Mouse (Mus musculus): ENCODE measurements around the gene Vps13d.
A peak's percentile ranks its signal among the peaks of the same experiment; 100 is the strongest.
"Not testable (repeated sequence)": the region's sequence is repeated elsewhere in the genome, so short reads cannot be mapped to it uniquely, and the experiment has no call there.

Gene Vps13d

DNA sequence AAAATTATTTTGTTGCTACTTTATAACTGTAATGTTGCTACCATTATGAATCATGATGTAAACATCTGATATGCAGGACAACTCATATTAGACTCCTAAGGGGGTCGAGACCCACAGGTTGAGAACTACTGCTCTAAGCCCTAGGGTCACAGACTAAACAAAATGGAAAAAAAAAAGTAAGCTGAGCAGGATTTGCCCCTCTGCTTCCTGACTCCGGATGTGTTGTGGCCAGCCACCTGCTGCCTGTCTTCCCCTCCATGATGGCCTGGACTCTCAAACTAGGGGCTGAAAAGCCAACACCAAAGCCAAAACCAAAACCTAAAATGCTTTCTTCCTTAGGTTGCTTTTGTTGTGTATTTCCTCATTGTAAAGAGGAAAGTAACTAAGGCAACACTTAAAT is 16.3 kb upstream of the Vps13d start:
- DNase-seq (ENCODE audit: low spot score in 2 of 2) = no peak

DNA sequence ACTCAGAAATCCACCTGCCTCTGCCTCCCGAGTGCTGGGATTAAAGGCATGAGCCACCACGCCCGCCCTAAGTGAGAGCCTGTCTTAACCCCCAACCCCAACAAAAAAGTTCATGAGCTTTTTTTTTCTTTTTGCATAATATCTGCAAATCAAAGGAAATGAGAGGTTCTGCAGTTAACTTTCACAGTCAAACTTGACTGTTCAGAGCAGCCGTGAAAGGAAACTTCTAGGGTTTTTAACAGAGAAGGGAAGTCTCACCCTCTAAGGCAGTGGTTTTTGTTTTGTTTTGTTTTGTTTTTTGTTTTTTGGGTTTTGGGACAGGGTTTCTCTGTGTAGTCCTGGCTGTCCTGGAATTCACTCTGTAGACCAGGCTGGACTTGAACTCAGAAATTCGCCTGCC is 15.8 kb upstream of the Vps13d start:
- DNase-seq (ENCODE audit: low spot score in 2 of 2) = no peak

DNA sequence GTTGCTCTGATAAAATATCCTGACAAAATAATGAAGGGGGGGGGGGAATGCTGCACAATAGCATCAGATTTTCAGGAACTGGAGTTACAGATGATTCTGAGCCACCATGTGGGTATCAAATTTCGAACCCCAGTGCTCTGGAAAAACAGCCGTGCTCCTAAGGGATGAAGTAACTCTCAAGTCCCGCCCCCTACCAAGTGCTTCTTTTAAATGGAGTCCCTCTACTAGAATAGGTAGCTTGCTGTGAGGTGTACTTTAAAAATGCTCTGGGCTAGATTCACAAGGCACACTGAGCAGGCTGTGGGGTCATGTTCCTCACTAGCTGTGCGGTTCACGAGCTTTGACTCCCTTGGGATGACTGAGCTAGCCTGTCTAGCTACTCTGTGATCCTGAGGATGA is 14.9 kb upstream of the Vps13d start:
- no peak for DNase-seq (ENCODE audit: low spot score in 2 of 2)

DNA sequence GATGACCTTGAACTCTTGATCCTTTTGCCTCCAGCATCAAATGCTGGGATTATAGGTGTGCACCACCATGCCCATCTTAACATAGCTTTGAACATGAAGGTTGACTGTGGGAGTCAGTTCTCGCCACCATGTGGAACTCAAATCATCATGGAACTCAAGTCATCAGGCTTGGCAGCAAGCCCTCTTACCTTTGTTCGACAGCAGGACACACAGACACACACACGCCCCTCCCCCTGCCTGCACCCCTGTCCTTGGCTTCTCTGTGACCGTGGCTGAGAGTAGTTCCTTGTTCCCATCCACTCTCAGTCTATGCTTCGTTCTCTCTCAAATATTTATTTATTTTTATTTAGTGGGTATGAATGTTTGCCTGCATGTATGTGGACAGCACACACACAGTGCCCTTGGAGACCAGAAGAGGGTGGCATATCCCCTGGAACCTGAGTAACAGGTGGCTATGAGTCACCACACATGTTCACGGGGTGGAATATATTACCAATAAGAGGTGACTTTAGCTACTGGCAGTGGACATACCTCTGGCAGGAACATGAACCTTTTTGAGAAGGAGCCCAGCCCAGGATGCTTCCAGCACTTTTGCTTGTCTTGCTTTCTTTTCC is 14.4 kb upstream of the Vps13d start:
- DNase-seq (ENCODE audit: low spot score in 2 of 2) = no peak

DNA sequence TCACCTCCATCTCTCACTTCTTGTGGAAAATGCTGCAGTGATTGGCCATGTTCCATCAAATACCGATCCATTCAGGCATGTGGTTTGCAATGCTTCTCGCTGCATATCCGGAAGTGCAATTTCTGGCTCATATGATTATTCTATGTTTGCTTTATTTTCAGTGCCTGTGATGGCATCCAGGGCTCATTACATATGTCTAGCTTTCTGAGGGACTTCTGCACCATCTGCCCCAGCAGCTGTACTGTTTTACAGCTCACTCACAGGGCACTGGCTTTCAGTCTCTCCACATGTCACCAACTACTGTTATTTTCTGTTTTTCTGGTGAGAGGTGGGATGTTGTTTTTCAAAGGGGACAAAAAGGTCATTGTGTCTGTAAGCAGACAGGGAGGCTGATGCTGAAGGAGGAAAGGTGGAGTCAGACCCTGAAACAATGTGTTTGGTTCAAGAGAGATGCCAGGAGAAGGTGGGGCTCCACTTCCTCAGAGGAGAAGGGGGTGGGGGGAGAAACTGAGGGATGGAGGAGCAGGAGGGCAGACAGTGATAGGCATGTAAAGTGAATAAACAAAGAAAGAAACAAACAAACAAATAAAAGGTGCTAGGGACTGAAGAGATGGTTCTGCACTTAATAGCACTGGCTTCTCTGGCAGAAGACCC is 13.0 kb upstream of the Vps13d start:
- no peak for DNase-seq (ENCODE audit: low spot score in 2 of 2)

DNA sequence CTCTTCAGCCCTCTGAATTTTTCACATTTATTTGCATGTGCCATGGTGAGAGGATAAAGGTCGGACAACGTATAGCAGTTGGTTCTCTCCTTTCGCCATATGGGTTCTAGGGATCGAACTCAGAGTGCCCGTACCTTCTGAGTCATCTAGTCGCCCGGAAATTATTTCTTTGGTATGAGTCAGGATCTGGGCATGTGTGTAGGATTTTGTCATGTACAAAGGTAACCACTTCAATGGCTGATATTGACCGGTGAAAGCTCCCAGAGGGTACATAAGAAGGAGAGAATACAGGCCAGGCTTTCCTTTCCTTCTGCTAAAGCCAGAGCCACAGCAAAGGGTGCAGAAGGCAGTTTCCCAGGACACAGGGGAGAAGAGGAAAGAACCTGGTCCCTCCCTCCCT is 10.0 kb upstream of the Vps13d start:
- DNase-seq (ENCODE audit: low spot score in 2 of 2) = no peak

DNA sequence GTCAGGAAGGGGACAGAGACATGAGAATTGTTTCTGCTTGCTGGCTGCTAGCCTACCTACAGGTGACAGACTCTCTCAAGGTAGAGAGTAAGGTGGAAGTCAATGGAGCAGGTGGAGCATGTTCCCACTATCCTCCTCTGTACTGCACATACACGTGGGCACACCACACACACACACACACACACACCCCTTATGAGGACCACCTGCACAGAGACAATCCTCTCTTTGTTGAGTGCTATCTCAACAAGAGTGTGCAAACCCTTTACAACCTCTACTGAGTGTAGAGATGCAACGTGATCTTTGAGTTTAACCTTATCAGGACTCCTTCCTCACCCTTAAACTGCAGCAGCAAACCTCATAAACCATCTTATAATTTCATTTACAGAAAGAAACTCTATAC is 8.5 kb upstream of the Vps13d start:
- DNase-seq (ENCODE audit: low spot score in 2 of 2) = no peak

DNA sequence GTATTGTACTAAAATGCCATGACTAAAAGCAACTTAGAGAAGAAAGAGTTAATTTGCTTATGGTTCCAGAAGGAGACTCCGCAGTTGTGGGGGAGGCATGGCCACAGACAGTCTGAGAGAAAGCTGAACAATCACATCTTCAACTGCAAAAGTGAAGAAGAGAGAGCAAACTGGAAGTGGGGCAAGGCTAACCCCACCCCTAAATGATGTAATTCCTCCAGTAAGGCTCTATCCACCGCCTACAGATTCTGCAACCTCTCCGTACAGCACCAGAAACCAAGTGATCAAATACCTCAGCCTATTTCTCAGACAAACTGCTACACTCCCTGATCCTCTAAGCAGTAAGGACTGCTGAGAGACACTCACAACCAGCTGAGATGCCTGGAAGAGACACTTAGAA is 6.6 kb upstream of the Vps13d start:
- no peak for DNase-seq (ENCODE audit: low spot score in 2 of 2)

DNA sequence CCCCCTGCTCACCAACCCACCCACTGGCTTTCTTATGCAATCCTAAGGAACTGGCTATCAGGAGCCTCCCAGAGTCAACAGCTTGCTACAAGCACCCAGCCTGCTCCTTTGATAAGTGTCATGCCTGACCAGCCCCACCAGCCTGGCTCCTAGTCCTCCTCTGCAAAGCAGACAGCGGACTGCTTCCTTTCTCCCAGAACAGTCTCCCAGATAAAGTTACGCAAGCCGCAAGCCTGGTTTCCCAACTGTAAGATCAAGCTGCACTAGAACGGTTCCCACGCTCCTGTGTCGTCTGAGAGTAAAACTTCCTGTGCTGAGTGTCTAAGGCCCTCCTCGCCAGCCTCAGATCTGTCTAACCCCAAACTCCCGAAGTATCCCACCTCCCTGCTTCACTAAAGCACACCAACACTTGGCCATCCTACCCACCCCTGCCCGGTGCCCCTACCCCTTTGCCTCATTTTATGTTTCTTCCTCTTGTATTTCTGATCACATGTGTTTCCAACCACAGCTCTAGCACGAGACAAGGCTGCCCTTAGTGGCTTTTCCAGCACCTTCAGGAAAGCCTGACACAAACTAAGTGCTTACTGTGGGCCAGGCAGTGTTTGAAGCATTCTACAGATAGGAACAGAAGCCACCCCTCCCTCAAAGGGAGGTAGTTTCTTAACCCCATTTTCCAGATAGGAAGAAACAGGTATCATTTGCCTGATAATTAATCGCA is 5.3 kb upstream of the Vps13d start:
- DNase-seq (ENCODE audit: low spot score in 2 of 2) = no peak

DNA sequence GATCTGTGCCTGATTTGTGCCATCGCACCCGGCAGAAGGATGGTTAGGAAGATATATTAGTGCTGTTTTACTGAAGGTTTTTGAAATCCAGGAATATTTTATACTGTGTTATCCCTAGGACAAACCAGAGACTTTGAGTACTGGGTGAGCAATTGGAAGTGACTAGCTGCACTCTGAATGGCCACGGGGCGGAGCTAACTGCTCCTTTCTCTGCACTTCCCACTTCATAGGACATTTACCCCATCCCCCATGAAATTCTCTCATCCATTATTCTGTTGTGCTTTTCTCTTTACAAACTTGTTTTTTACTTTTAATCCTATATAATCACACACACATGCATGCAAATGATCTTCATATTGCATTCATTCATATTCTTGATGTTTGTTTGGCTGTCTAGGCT is 1.8 kb upstream of the Vps13d start:
- DNase-seq (ENCODE audit: low spot score in 2 of 2) = no peak

DNA sequence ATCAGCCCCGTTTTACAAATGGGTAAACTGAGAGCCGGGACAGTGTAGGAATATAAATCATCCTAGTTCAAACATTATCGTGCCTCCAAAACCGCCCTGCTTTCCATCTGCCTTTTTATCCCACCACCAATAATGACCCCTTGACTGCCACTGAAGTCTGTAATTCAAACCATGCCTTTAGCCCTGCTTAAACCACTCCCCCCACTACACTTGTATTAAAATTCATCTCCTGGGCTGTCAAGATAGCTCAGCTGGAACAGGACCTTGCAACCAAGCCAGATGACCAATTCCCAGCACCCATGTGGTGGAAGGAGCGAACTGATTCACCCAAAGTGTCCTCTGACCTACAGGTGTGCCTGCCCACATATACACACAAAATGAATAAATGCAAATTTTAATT is 367 bp upstream of the Vps13d start:
- DNase-seq (ENCODE audit: low spot score in 2 of 2) = no peak

DNA sequence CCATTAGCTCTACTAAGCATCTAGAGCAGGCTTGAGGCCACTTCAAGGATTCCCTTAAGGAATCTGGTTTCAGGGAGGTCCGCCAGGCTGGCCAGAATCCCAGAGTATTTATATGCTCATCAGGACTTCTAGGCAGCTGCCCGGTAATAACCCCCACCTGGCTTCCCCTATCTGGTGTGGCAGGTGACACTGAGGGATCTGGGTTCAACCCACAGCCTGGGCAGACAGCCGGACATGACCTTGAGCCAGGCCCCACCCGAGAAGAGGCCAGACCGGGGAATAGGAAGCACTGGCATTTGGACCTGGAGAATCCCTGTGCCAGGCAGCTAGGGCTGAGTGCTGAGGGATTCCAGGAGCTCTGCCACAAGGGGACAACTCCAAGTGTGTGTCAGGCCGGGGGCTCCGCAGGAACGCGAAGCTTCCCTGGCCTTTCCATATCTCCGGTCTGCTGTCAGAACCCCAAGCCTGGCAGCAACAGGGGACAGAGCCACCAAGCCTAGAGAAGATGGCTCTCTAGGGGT is 754 bp downstream of the Vps13d start:
- peak in 1 of 2 experiments; percentile 64 for DNase-seq (ENCODE audit: low spot score in 2 of 2)

DNA sequence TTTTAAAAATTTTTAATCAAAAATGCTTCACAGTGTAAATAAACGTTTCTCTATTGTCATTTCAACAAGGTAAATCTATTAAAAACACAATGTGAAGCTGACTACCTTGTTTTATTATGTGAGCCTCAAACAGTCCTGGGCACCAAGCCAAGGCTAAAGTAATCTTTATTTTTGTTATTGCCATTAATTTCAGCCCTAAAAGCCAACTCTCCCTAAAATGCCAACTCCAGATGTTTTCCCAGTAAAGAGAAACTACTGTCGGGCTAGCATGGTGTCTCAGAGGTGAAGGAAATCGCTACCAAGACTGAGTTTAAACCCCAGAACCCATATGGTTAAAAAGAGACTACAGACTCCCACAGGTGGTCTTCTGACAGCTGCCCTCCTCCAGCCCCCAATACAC is 1.4 kb downstream of the Vps13d start:
- DNase-seq (ENCODE audit: low spot score in 2 of 2) = no peak

DNA sequence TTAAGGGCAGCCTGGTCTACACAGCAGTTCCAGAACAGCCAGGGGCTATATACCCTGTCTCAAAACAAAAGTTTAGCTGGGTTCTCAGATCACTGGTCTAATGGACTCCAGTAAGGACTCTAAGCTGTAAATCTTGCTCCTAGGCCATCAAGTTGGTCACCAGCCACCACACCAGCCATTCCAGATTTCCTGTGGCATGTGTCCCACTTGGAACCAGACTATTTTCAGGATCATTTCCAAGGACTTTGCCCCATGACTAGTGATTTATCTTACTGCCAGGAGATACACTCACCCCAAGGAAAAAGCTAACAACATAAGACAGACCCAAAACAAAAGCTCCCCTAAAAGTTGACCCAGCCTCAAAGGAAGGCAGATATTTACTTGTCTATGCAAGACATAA is 2.1 kb downstream of the Vps13d start:
- DNase-seq (ENCODE audit: low spot score in 2 of 2) = no peak

DNA sequence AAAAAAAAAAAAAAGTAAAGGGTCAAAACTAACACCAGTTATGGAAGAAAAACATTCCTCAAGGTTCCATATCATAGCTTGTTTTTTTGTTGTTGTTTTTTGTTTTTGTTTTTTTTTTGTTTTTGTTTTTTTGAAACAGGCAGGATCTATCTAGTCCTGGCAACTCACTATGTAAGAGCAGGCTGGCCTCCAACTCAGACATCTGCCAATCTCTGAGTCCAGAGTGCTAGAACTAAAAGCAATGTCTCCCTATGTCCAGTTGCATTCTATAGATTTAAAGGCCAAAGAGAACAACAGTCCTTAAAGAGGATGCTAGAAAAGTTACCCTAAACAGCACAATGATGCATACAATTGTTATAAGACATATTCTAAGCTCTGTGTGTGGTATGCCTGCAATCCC is 6.2 kb downstream of the Vps13d start:
- no peak for DNase-seq (ENCODE audit: low spot score in 2 of 2)

DNA sequence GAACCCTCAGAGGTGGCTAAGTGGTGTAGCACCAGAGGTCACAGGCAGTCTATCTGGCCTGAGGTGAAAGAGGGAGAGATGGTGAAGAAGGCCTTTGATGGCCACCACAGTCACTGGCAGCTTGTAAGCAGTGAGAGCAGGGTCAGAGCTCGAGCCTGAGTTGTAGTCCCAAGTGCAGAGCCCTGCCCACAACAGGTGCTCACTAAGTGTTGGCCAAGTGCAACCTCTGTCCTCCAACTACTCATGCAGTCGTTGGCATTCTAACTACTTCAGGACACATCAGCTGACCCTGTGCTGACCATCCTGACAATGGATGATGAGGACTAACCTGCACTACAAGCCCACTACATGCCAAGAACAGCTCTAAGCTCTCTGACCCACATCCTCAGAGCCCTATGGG is 7.2 kb downstream of the Vps13d start:
- DNase-seq (ENCODE audit: low spot score in 2 of 2) = no peak

DNA sequence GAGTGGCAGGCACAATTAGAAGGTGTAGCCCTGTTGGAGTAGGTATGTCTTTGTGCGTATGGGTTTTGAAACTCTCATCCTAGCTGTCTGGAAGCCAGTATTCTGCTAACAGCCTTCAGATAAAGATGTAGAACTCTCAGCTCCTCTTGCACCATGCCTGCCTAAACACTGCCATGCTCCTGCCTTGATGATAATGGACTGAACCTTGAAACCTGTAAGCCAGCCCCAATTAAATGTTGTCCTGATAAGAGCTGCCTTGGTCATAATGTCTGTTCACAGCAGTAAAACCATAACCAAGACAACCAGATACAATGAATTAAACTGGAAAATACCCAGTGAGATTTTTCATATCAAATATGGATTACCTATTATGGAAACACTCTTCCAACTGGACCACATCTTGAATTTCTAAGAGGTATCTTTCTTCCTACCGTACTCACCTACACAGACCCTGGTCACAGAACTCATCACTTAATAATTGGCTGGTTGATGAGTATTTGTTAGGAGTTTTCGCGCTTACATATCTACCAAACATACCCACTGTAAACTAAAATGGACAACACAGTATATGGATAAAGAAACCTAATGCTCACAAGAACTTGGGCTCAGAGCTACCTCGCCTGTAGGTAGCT is 15.8 kb downstream of the Vps13d start:
- DNase-seq (ENCODE audit: low spot score in 2 of 2) = no peak

DNA sequence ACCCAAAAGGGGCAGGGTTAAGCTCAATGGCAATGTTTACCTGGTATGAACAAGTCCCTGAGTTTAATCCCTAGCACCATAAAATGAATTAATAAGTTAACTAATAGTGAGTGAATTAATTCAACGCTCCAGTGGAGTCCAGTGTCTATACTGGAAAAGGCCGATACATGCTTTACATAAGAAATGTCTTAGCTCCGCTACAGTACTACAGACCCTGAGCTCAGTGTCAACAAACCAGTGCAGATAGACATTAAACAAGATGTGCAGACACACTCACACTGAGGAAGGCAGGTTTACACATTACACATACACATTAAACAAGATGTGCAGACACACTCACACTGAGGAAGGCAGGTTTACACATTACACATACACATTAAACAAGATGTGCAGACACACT is 29.3 kb downstream of the Vps13d start:
- not testable (repeated sequence) for DNase-seq (ENCODE audit: low spot score in 2 of 2)

DNA sequence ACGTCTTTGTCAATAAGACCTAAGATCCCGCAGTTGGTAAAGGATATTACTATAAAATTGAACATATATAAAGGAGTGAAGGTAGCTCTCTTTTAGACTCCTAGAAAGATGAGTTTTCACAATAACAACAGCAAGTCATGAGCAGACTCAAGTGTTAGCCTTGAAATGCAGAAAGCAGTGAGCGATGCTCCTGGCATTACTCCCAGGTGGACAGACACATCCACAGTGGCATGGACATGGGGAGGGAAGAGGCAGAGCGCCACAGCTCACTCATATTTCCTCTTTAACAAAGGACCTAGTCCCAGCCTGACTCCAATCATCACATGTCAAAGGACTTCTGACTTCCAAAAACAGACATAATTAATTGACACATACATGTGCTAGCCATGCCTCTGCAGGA is 30.7 kb downstream of the Vps13d start:
- DNase-seq (ENCODE audit: low spot score in 2 of 2) = no peak

DNA sequence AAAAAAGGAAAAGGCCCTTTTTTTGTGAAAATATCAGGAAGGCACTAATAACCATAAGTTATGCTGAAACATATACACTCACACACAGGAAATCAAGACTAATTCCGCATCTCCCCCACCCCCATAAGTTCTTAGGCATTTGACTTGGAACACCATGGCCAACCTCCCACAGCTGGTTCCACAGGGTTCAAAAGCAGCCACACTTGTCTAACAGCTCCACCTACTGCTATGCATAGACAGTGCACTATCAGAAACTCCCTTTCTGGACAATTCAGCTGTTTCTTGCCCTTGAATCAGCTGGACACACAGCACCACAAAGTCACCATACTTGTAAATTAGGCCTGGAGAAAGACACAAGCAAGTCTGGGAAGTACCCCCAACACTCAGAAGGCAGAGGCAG is 33.6 kb downstream of the Vps13d start:
- DNase-seq (ENCODE audit: low spot score in 2 of 2) = no peak

DNA sequence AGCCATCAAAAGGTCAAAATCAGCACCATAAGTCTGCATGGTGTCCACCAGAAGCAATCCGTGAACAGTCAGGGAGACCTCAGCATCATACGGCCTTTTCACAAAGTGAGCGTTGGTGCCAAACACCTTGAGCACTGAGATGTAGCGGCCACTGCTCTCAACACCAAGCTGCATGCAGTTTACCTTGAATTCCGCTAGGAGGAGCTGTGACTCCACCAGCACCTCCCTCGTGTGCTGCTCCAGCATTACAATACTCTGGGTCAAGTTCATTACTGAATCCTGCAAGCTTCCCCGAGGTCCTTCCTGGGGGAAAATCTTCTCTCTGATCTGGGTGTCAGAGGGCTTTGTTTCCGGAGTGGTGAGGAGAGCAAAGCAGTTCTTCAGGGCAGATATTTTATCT is 38.8 kb downstream of the Vps13d start:
- DNase-seq (ENCODE audit: low spot score in 2 of 2) = no peak

DNA sequence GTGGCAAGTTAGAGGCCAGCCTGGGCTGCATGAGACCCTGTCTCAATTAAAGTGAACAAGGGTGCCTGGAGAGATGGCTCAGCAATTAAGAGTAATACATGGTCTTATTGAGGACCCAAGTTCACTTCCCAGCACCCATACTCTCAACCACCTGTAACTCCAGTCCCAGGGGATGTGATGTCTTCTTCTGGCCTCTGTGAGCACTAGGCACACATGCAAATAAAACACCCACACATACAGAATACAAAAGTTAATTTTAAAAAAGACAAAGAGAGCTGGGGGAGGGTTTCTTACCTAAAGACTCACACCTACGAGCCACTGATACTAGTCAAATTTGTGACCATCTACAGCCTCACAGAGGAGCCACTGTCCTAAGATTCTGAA is 43.7 kb downstream of the Vps13d start:
- no peak for DNase-seq (ENCODE audit: low spot score in 2 of 2)

All from urinary bladder, postnatal 4 days (tissue).